Mouse (Mus musculus): ENCODE measurements at regions not wholly inside any gene's neighbourhood (a gene's known extent, or its start where the extent isn't known, plus 50 kb on each side); places are given as distances from the start of the nearest gene placed in this dataset.

DNA sequence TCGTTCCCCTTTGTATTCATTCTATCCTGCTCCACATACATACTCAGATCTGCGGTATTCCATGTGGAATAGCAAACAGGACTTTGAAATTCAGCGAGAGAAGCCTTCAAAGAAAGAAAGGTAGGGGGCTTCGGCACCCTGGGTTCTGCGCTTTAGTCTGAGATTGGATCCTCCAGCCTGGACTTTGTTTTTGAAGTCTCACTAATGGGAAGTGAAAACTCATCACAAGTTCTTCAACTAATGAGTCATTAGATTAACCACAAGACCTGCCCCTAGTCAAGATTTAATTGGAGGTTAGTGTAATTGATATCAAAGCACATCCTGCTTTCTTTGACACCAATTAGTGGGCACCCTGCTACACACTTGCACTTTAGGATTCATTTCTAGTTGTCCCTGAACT lies 492.5 kb upstream of the Zfp960 start:
- no peaks in the 10 kb centered on the region for H3K36me3 ChIP-seq (ENCODE audit: control insufficient read depth, insufficient read depth)
- H3K79me3 ChIP-seq (ENCODE audit: low read depth), result no peaks in the 10 kb centered on the region
- no peaks in the 10 kb centered on the region for H3K27me3 ChIP-seq (ENCODE audit: control insufficient read depth, insufficient read depth, insufficient read length)
- no peak overlapping the region for H3K4me3 ChIP-seq (ENCODE audit: insufficient read depth, poor library complexity, severe bottlenecking)
- TF ChIP-seq FOSL1 (IDR thresholded peaks at IDR 0.05; ENCODE audit: insufficient read depth, low read length, poor library complexity, severe bottlenecking) (no peak), USF1 (IDR thresholded peaks at IDR 0.05; ENCODE audit: low read depth) (no peak), CTCF (IDR thresholded peaks at IDR 0.05; ENCODE audit: control insufficient read depth, insufficient read depth, insufficient read length) (no peak), MYOD1 (IDR thresholded peaks at IDR 0.05; ENCODE audit: control insufficient read depth, insufficient read length, low read depth) (no peak), MAX (IDR thresholded peaks at IDR 0.05) (no peak), CEBPB (IDR thresholded peaks at IDR 0.05; ENCODE audit: low read depth) (no peak), MYOG (IDR thresholded peaks at IDR 0.05; ENCODE audit: control insufficient read depth, extremely low read depth, insufficient read length) (no peak)
- no peaks in the 10 kb centered on the region for H3K79me2 ChIP-seq (ENCODE audit: control insufficient read depth, insufficient read depth)
- H3ac ChIP-seq (ENCODE audit: control insufficient read depth, insufficient read length, low read depth), result no peak overlapping the region

DNA sequence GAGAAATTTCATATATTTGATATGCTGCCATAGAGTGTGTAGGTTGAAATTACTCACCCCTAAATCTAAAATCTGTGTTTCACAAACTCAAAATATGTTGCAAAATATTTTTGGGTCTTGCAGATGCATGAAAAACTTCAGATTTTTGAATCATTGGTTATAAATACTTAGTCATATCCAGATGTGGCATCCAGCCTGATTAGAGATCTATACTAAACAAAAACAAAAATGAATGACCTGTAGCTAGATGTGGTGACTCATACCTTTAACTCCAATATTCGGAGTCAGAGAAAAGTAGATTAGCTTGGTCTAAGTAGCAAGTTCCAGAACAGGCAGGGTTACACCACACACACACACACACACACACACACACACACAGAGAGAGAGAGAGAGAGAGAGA lies 475.1 kb upstream of the Zfp960 start:
- H3ac ChIP-seq (ENCODE audit: control insufficient read depth, insufficient read length, low read depth), result no peak overlapping the region
- H3K36me3 ChIP-seq (ENCODE audit: control insufficient read depth, insufficient read depth), result no peaks in the 10 kb centered on the region
- no peaks in the 10 kb centered on the region for H3K79me3 ChIP-seq (ENCODE audit: low read depth)
- no peak for TF ChIP-seq CEBPB (IDR thresholded peaks at IDR 0.05; ENCODE audit: low read depth)
- no peak for TF ChIP-seq FOSL1 (IDR thresholded peaks at IDR 0.05; ENCODE audit: insufficient read depth, low read length, poor library complexity, severe bottlenecking)
- no peak for TF ChIP-seq MYOD1 (IDR thresholded peaks at IDR 0.05; ENCODE audit: control insufficient read depth, insufficient read length, low read depth)
- no peak for TF ChIP-seq MYOG (IDR thresholded peaks at IDR 0.05; ENCODE audit: control insufficient read depth, extremely low read depth, insufficient read length)
- no peak for TF ChIP-seq CTCF (IDR thresholded peaks at IDR 0.05; ENCODE audit: control insufficient read depth, insufficient read depth, insufficient read length)
- no peak for TF ChIP-seq USF1 (IDR thresholded peaks at IDR 0.05; ENCODE audit: low read depth)
- TF ChIP-seq MAX (IDR thresholded peaks at IDR 0.05), result no peak
- H3K4me3 ChIP-seq (ENCODE audit: insufficient read depth, poor library complexity, severe bottlenecking), result no peak overlapping the region
- H3K27me3 ChIP-seq (ENCODE audit: control insufficient read depth, insufficient read depth, insufficient read length), result no peaks in the 10 kb centered on the region
- no peaks in the 10 kb centered on the region for H3K79me2 ChIP-seq (ENCODE audit: control insufficient read depth, insufficient read depth)

DNA sequence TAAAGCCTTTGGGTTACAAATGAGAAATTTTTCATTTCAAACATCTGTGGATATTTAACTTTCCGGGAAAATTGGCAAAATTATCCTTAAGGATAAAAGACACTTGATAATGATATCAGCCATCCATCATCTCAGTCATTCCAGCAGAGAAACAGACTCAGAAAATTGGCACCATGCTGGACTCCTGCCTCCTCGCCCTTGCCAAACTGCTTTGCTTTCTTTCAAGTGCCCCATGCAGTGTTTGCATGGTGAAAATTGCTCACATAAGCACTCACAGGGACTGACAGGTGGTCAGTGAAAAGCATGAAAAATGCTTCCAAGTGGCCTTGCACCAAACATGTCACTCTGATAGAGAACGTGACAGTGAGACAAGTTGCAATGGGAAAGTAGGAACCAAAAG lies 464.2 kb upstream of the Zfp960 start:
- Histone ChIP-seq H3K36me3 (ENCODE audit: control insufficient read depth, insufficient read depth) (no peaks in the 10 kb centered on the region), H3K27me3 (ENCODE audit: control insufficient read depth, insufficient read depth, insufficient read length) (no peaks in the 10 kb centered on the region), H3K4me3 (ENCODE audit: insufficient read depth, poor library complexity, severe bottlenecking) (no peak overlapping the region), H3K79me2 (ENCODE audit: control insufficient read depth, insufficient read depth) (no peaks in the 10 kb centered on the region), H3ac (ENCODE audit: control insufficient read depth, insufficient read length, low read depth) (no peak overlapping the region), H3K79me3 (ENCODE audit: low read depth) (no peaks in the 10 kb centered on the region)
- TF ChIP-seq FOSL1 (IDR thresholded peaks at IDR 0.05; ENCODE audit: insufficient read depth, low read length, poor library complexity, severe bottlenecking), result no peak
- TF ChIP-seq CEBPB (IDR thresholded peaks at IDR 0.05; ENCODE audit: low read depth), result no peak
- TF ChIP-seq MAX (IDR thresholded peaks at IDR 0.05), result no peak
- no peak for TF ChIP-seq USF1 (IDR thresholded peaks at IDR 0.05; ENCODE audit: low read depth)
- TF ChIP-seq CTCF (IDR thresholded peaks at IDR 0.05; ENCODE audit: control insufficient read depth, insufficient read depth, insufficient read length), result no peak
- no peak for TF ChIP-seq MYOD1 (IDR thresholded peaks at IDR 0.05; ENCODE audit: control insufficient read depth, insufficient read length, low read depth)
- no peak for TF ChIP-seq MYOG (IDR thresholded peaks at IDR 0.05; ENCODE audit: control insufficient read depth, extremely low read depth, insufficient read length)

DNA sequence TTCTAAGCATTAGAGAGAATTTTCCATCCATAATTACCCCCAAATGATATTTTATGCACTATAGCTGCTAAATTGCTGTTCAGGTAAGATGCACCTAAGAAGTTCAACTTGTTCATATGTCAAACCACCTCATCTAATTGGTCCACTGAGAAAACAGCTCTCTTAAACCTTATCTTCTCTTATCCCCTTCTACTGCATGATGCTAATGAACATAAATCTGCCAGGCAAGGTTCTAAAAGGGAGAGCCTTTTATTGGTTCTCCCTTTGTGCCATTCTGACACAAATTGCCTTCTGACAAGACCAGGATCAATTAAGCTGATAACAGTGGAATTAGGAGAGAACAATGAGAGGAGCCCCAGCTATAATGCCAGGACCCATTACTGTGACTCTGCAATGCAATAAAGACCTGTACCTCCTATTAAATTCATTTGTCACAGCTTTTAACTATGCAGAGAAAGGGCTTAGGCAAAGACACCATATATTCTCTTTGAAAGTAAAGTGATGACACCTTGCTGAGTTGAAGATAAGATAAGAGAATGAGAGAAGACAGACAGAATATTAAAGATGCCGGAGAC lies 451.4 kb upstream of the Zfp960 start:
- Histone ChIP-seq H3K27me3 (ENCODE audit: control insufficient read depth, insufficient read depth, insufficient read length) (no peaks in the 10 kb centered on the region), H3K79me2 (ENCODE audit: control insufficient read depth, insufficient read depth) (no peaks in the 10 kb centered on the region), H3K79me3 (ENCODE audit: low read depth) (no peaks in the 10 kb centered on the region), H3K4me3 (ENCODE audit: insufficient read depth, poor library complexity, severe bottlenecking) (no peak overlapping the region), H3ac (ENCODE audit: control insufficient read depth, insufficient read length, low read depth) (no peak overlapping the region), H3K36me3 (ENCODE audit: control insufficient read depth, insufficient read depth) (no peaks in the 10 kb centered on the region)
- no peak for TF ChIP-seq FOSL1 (IDR thresholded peaks at IDR 0.05; ENCODE audit: insufficient read depth, low read length, poor library complexity, severe bottlenecking)
- TF ChIP-seq USF1 (IDR thresholded peaks at IDR 0.05; ENCODE audit: low read depth), result no peak
- TF ChIP-seq CEBPB (IDR thresholded peaks at IDR 0.05; ENCODE audit: low read depth), result no peak
- no peak for TF ChIP-seq MAX (IDR thresholded peaks at IDR 0.05)
- no peak for TF ChIP-seq MYOD1 (IDR thresholded peaks at IDR 0.05; ENCODE audit: control insufficient read depth, insufficient read length, low read depth)
- no peak for TF ChIP-seq MYOG (IDR thresholded peaks at IDR 0.05; ENCODE audit: control insufficient read depth, extremely low read depth, insufficient read length)
- TF ChIP-seq CTCF (IDR thresholded peaks at IDR 0.05; ENCODE audit: control insufficient read depth, insufficient read depth, insufficient read length), result no peak

DNA sequence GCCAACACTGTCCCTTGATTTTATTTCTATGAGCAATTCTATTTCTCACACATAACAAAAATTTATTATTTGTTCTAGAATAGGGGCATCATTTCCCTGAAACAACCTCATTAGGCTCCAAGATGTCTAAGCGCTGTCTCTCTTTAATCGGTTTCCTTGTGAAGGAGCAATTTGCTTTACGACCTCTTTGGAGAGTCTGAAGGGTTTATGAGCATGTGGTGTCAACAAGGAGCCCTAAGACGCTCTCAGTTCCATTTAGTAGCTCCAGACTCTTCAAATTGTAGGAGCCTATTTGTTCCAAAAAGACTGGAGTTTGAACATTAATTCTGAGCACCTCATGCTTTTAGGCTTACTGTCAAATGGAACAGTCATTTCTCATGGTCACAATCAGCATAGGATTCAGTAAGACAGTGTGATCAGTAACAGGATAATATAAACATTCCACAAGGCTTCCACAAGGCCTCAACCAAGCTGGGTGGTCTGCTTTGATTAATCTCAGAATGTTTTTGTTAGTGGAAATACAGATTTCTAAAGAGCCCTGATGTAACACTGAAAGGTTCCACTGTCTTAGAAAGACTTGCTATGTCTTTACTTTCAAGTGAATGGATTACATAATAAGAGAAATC lies 441.9 kb upstream of the Zfp960 start:
- Histone ChIP-seq H3ac (ENCODE audit: control insufficient read depth, insufficient read length, low read depth) (no peak overlapping the region), H3K79me3 (ENCODE audit: low read depth) (no peaks in the 10 kb centered on the region), H3K36me3 (ENCODE audit: control insufficient read depth, insufficient read depth) (no peaks in the 10 kb centered on the region), H3K4me3 (ENCODE audit: insufficient read depth, poor library complexity, severe bottlenecking) (no peak overlapping the region), H3K27me3 (ENCODE audit: control insufficient read depth, insufficient read depth, insufficient read length) (no peaks in the 10 kb centered on the region), H3K79me2 (ENCODE audit: control insufficient read depth, insufficient read depth) (no peaks in the 10 kb centered on the region)
- TF ChIP-seq MYOD1 (IDR thresholded peaks at IDR 0.05; ENCODE audit: control insufficient read depth, insufficient read length, low read depth) (no peak), CEBPB (IDR thresholded peaks at IDR 0.05; ENCODE audit: low read depth) (no peak), MYOG (IDR thresholded peaks at IDR 0.05; ENCODE audit: control insufficient read depth, extremely low read depth, insufficient read length) (no peak), CTCF (IDR thresholded peaks at IDR 0.05; ENCODE audit: control insufficient read depth, insufficient read depth, insufficient read length) (no peak), USF1 (IDR thresholded peaks at IDR 0.05; ENCODE audit: low read depth) (no peak), FOSL1 (IDR thresholded peaks at IDR 0.05; ENCODE audit: insufficient read depth, low read length, poor library complexity, severe bottlenecking) (no peak), MAX (IDR thresholded peaks at IDR 0.05) (no peak)
